8 mouse cellular contexts compared by ENCODE assay signal in the genomic region with DNA sequence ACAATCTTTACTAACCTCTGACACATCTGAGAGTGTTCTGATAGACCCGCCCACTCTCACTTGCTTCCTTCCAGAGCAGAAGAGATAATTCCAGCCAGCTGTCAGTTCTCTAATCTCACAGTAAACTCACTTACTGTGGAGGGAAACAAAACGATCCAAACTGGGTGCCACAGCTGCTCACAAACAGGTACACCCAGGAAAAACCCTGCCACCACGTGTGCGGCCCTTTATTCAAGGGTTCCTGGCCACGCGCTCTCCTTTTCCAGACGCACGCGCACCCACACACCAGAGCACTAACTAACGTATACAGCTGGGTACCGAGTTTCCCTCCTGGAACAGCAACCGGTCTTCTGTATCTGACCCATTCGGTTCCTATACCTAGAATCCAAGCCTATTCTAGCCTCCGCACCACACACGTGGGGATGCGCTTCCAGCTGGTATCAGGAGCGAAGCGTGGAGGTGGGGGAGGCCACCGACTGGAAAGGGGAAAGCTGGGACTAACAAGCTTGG. TPM values are rescaled to one million over a fixed set of nuclear protein-coding genes. Genes with fewer than 3 reads are reported as not detected.
DNase-seq lines count a peak whose midpoint lies in the region; ATAC-seq lines count a peak whose summit lies in the region.

No protein-coding gene starts in this region.

- peak overlapping the region; percentile 68; the same call in 1 of the 2 replicates for H3K9ac ChIP-seq in kidney, embryonic 14.5 days (ENCODE audit: low read depth, low read length)
- H3K9ac ChIP-seq in midbrain, embryonic 15.5 days = peak overlapping the region; percentile 91

- H3K4me3 ChIP-seq in kidney, embryonic 14.5 days (ENCODE audit: low read length) = peak overlapping the region; percentile 69
- peak overlapping the region; percentile 81 for H3K4me3 ChIP-seq in forebrain, embryonic 10.5 days
- H3K4me3 ChIP-seq in midbrain, embryonic 15.5 days = peak overlapping the region; percentile 93

- no peaks in the 10 kb centered on the region for H3K36me3 ChIP-seq in kidney, embryonic 14.5 days (ENCODE audit: control insufficient read depth, insufficient read depth, low read length)
- no peaks in the 10 kb centered on the region for H3K36me3 ChIP-seq in forebrain, embryonic 10.5 days (replicated peaks)
- no peaks in the 10 kb centered on the region for H3K36me3 ChIP-seq in midbrain, embryonic 15.5 days (replicated peaks)

- H3K4me1 ChIP-seq in kidney, embryonic 14.5 days (ENCODE audit: control insufficient read depth, insufficient read depth, low read length) = peaks cover 17% of the 10 kb centered on the region; the same call in 1 of the 2 replicates
- H3K4me1 ChIP-seq in forebrain, embryonic 10.5 days = peaks cover 62% of the 10 kb centered on the region
- peaks cover 38% of the 10 kb centered on the region for H3K4me1 ChIP-seq in midbrain, embryonic 15.5 days

- H3K27me3 ChIP-seq in kidney, embryonic 14.5 days (ENCODE audit: control insufficient read depth, insufficient read depth, low read length) = peaks cover 34% of the 10 kb centered on the region
- H3K27me3 ChIP-seq in forebrain, embryonic 10.5 days (ENCODE audit: poor library complexity, severe bottlenecking) = peaks cover 92% of the 10 kb centered on the region
- H3K27me3 ChIP-seq in midbrain, embryonic 15.5 days (replicated peaks) = peaks cover 7% of the 10 kb centered on the region; the same call in 1 of the 2 replicates

- no peak overlapping the region for H3K27ac ChIP-seq in kidney, embryonic 14.5 days (ENCODE audit: low read depth, low read length)
- peak overlapping the region; percentile 82 for H3K27ac ChIP-seq in forebrain, embryonic 10.5 days
- H3K27ac ChIP-seq in midbrain, embryonic 15.5 days = peak overlapping the region; percentile 93

- no peak for ATAC-seq in kidney, embryonic 14.5 days (ENCODE audit: low FRiP score, low TSS enrichment)
- no peak for ATAC-seq in midbrain, embryonic 15.5 days (replicated peaks)

- H3K9me3 ChIP-seq in kidney, embryonic 14.5 days (ENCODE audit: control insufficient read depth, low read length) = no peaks in the 10 kb centered on the region
- H3K9me3 ChIP-seq in forebrain, embryonic 10.5 days = no peaks in the 10 kb centered on the region
- H3K9me3 ChIP-seq in midbrain, embryonic 15.5 days = no peaks in the 10 kb centered on the region

- H3K4me2 ChIP-seq in kidney, embryonic 14.5 days (replicated peaks; ENCODE audit: low read depth, low read length) = peak overlapping the region; percentile 100
- peak overlapping the region; percentile 87 for H3K4me2 ChIP-seq in midbrain, embryonic 15.5 days

- DNase-seq in kidney, adult 11 months = no peak
- peak; percentile 32 for DNase-seq in NIH3T3 (ENCODE audit: low read depth)
- no peak for DNase-seq in forebrain, embryonic 10.5 days (ENCODE audit: extremely low spot score, low spot score)
- peak; percentile 28 for DNase-seq in kidney, postnatal 14 days
- no peak for DNase-seq in spleen, postnatal 14 days (ENCODE audit: low spot score in 2 of 2)
- no peak for DNase-seq in MN1 (ENCODE audit: low spot score)

- under 1% methylated on average over 19 of the region's 19 CpGs for WGBS in kidney, embryonic 14.5 days
- WGBS in forebrain, embryonic 10.5 days = 3% methylated on average over 19 of the region's 19 CpGs
- under 1% methylated on average over 19 of the region's 19 CpGs for WGBS in midbrain, embryonic 15.5 days

RNA-seq across cellular contexts. Expression of a gene that starts 1.3 kb away (rescaled TPM):
- polyA plus RNA-seq in kidney, embryonic 14.5 days (2014; fragmentation: Nextera tagmentation; extraction: Ambion mirVana) = 0.41 and 0.56 TPM in 2 replicates
- polyA plus RNA-seq in forebrain, embryonic 10.5 days (2016; fragmentation: Nextera tagmentation; extraction: Ambion mirVana) = 0.18 and 0.22 TPM in 2 replicates
- 2.4 and 2.9 TPM in 2 replicates for polyA plus RNA-seq in midbrain, embryonic 15.5 days (2015; fragmentation: Nextera tagmentation; extraction: Ambion mirVana)

Comparison
In these comparisons a context has a peak if more than half of its experiments do, and no peak if none do; other contexts are left out.
1. DNase-seq: peak in NIH3T3 (single experiment) and kidney, postnatal 14 days (single experiment); none in kidney, adult 11 months (single experiment), forebrain, embryonic 10.5 days (single experiment), spleen, postnatal 14 days (0 of 2) and MN1 (single experiment).
2. Peak in every context shown above with its lines, with median percentiles within 50 percentile points of each other: H3K4me3 ChIP-seq.